Mouse (Mus musculus) midbrain, embryonic 10.5 days (tissue): ENCODE measurements around the gene Nnat. TPM values are rescaled to one million over a fixed set of nuclear protein-coding genes. Genes with fewer than 3 reads are reported as not detected.

Source experiments
- DNase-seq: peaks from one replicate; pipeline ENCODE4 v3.0.0-alpha.2; 2017; ENCODE audit warnings: low spot score
- H3K27ac ChIP-seq: fragments of 300-500 bp; sonication (generic); replicated peaks from 2 replicates; pipeline ENCODE4 v1.5.1; 2016; ENCODE audit warnings: mild to moderate bottlenecking
- H3K27me3 ChIP-seq: fragments of 300-500 bp; sonication (generic); 2 replicates; pipeline ENCODE4 v1.6.1; 2016; ENCODE audit warnings: low read depth, mild to moderate bottlenecking; ENCODE audit not compliant: poor library complexity, severe bottlenecking
- H3K36me3 ChIP-seq: fragments of 300-500 bp; sonication (generic); 2 replicates; pipeline ENCODE4 v1.6.1; 2016; ENCODE audit warnings: mild to moderate bottlenecking, moderate library complexity
- H3K4me1 ChIP-seq: fragments of 300-500 bp; sonication (generic); 2 replicates; pipeline ENCODE4 v1.6.1; 2016
- H3K4me3 ChIP-seq: fragments of 300-500 bp; sonication (generic); 2 replicates; pipeline ENCODE4 v1.5.1; 2016; ENCODE audit warnings: mild to moderate bottlenecking, moderate library complexity
- H3K9me3 ChIP-seq: fragments of 300-500 bp; sonication (generic); replicated peaks from 2 replicates; pipeline ENCODE4 v1.6.1; 2016; ENCODE audit warnings: mild to moderate bottlenecking
- WGBS: fragments of 180-500 bp; shearing (Covaris S2); methylation state at CpG from one replicate; pipeline ENCODE4 v1.1.7; 2016; 5-methylcytosine and 5-hydroxymethylcytosine counted together
- polyA plus RNA-seq: library from polyadenylated mRNA; unstranded; fragments of >200 nt; fragmentation: Nextera tagmentation; extraction: Ambion mirVana; gene quantifications from 2 replicates; pipeline ENCODE4 v1.2.1, GENCODE M21; 2016

Nnat gene
- polyA plus RNA-seq, 1 experiment from 2014 or later, result 1,354 TPM

DNA sequence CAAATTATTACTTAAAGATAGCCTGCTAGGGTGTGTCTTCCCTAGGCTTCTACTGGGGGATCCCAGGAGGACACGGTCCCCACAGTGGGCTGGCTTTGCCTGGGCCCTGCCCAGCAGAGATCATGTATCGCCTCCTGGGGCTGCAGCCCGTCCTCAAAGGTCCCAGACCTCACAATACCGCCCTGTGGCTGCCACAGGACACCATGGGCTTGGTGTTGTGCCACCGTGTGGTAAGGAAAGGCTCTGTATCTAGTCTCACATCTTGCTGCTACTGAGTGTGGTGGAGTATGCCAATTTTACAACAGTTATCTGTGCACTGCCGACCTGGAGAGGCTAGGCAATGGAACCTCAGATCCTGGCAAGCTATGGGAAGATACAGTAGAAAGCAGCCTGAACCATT, 1.4 kb upstream of the Nnat start:
- Histone ChIP-seq H3K4me3 (no peak overlapping the region), H3K9me3 (peaks cover 44% of the 10 kb centered on the region), H3K27me3 (peaks cover 42% of the 10 kb centered on the region), H3K4me1 (peaks cover 74% of the 10 kb centered on the region), H3K36me3 (peaks cover 74% of the 10 kb centered on the region), H3K27ac (peak overlapping the region; percentile 65)
- DNase-seq, result no peak
- 50% methylated on average over 6 of the region's 6 CpGs for WGBS

DNA sequence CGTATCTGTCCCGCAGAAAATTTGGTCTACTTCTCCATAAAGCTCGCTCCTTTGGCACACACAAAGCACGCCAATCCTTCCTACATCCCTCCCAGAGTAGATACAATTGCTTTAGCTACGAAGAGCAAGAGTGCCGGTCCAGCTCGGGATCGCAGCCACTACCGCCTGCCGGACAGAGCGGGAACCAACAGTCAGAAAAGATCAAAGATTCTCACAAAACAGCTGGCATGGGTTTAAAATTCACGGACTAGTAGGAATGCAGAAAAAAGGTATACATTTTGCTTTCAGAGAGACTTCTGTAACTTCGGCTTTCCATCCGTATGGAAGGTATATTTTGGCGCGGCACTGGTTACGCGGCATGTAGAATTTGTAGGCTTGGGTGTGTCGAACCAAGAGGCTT, 438 bp upstream of the Nnat start:
- H3K4me3 ChIP-seq, result peak overlapping the region; percentile 68
- peaks cover 81% of the 10 kb centered on the region for H3K36me3 ChIP-seq
- peaks cover 44% of the 10 kb centered on the region for H3K9me3 ChIP-seq
- H3K27me3 ChIP-seq, result peaks cover 33% of the 10 kb centered on the region
- DNase-seq, result peak; percentile 44
- H3K27ac ChIP-seq, result peak overlapping the region; percentile 90
- peaks cover 73% of the 10 kb centered on the region for H3K4me1 ChIP-seq
- 57% methylated on average over 19 of the region's 19 CpGs for WGBS

DNA sequence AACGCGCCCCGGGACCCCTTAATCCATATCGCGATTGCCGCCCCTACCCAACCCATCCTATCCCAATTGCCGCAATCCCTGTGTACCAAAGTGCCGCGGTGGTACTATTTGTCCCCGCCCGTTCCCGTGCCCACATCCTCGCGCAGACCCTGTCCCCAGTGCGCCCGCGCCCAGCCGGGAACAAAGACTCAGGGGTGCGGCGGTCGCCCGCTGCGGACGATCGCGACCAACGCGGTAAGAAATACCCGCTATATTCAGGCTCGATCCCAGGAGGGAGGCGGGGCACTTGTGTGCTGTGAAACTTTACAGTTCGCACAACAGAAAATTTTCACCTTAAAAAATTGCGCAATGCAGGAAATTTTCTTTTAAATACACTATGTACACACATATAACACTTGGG, 424 bp downstream of the Nnat start:
- peaks cover 81% of the 10 kb centered on the region for H3K36me3 ChIP-seq
- peaks cover 30% of the 10 kb centered on the region for H3K27me3 ChIP-seq
- no peak for DNase-seq
- peaks cover 44% of the 10 kb centered on the region for H3K9me3 ChIP-seq
- WGBS, result 56% methylated on average over 33 of the region's 33 CpGs
- peak overlapping the region; percentile 90 for H3K27ac ChIP-seq
- peak overlapping the region; percentile 68 for H3K4me3 ChIP-seq
- H3K4me1 ChIP-seq, result peaks cover 75% of the 10 kb centered on the region

DNA sequence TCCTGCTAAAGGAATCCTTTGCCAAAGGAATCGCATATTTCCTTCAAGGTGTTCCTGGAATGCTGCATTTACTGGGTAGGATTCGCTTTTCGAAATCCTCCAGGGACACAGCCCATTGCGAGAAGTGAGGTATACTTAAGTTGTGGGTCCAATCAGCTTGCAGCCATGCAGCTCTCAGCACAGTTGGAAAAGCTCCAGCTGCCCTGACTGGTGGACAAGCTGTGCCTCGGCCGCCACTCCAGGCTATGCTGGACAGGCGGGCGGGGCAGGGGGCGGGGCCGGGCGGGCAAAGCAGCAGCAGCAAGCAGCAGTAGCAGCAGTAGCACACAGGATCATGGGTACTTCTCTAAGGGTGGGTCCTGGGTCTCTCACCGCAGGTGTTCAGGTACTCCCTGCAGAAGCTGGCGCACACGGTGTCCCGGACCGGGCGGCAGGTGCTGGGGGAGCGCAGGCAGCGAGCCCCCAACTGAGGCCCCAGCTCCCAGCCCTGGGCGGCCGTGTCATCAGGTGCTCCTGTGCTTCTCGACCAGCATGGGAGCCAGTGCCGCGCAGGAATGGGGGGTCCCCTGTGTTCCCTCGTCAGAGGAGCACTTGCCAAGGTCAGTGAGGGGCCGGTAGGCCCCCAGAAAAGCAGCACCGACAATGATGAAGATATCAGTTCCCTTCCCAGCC, 1.4 kb downstream of the Nnat start:
- Histone ChIP-seq H3K27ac (peak overlapping the region; percentile 90), H3K27me3 (peaks cover 29% of the 10 kb centered on the region), H3K9me3 (peaks cover 44% of the 10 kb centered on the region), H3K36me3 (peaks cover 76% of the 10 kb centered on the region), H3K4me1 (peaks cover 73% of the 10 kb centered on the region), H3K4me3 (peak overlapping the region; percentile 68)
- peak; percentile 82 for DNase-seq
- WGBS, result 48% methylated on average over 27 of the region's 27 CpGs

DNA sequence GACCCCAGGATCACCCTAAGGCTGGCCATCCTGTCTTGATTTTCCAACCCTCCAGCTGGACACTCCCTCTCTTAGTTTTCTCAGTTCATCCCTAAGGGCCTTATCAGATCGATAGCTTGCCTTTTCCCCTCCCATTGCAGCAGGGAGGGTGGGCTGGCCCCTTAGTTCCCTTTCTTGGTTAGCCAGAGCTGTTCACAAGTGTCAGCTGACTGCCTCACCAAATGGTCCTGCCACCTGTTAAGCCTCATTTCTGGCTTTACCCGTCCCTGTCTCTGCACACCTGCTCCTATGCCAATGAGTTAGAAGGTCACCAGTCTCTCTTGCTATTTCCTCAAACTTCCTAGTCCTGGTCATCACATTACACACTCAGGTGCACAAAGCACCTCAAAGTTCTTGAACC, 3.2 kb downstream of the Nnat start:
- Histone ChIP-seq H3K9me3 (peaks cover 43% of the 10 kb centered on the region), H3K4me1 (peaks cover 71% of the 10 kb centered on the region), H3K27ac (no peak overlapping the region), H3K27me3 (peaks cover 11% of the 10 kb centered on the region), H3K36me3 (peaks cover 59% of the 10 kb centered on the region), H3K4me3 (peak overlapping the region; percentile 17; the same call in 1 of the 2 replicates)
- 67% methylated on average over 2 of the region's 2 CpGs for WGBS
- no peak for DNase-seq

DNA sequence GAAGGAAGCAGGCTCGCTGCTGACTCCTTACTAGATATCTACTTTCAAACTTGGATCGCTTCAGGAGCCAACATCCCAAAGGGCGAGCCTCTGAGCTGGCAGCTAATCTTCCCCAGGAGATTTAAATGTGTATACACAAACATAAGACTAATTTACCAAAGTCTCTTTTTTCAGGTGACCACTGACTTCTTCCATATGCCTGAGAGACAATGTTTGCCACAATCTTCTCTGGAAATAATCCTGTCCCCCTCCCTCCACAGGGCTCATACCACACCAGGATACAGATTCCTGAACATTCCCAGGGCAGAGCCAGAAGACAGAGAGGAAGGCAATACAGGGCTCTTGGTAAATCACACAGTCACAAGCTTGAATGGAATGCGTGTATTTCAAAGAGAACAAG, 4.8 kb downstream of the Nnat start:
- Histone ChIP-seq H3K27ac (peak overlapping the region; percentile 99; the same call in 1 of the 2 replicates), H3K9me3 (peaks cover 26% of the 10 kb centered on the region), H3K27me3 (no peaks in the 10 kb centered on the region), H3K4me1 (peaks cover 66% of the 10 kb centered on the region), H3K36me3 (peaks cover 43% of the 10 kb centered on the region), H3K4me3 (peak overlapping the region; percentile 81; the same call in 1 of the 2 replicates)
- 82% methylated on average over 4 of the region's 4 CpGs for WGBS
- DNase-seq, result no peak

DNA sequence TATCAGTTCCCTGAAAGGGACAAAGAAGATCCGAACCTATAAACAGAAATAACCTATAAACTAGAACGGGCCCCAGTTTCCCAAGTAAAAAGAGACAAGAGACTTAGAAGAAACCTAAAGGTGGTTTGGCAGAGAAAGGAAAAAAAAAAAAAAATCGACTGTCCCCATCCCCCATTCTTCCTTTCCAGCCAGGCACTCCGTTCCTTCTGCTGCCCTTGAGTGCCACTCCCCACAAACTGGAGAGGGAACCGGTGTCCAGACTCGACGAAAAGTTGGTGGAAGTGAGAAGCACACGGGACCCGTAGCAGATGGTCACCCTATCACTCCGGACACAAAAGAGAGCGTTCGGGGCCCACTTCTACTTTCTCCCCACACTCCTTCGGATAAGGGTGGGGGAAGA, 5.6 kb downstream of the Nnat start:
- Histone ChIP-seq H3K27ac (peak overlapping the region; percentile 99), H3K36me3 (peaks cover 35% of the 10 kb centered on the region), H3K9me3 (peaks cover 19% of the 10 kb centered on the region), H3K27me3 (no peaks in the 10 kb centered on the region), H3K4me3 (peak overlapping the region; percentile 81), H3K4me1 (peaks cover 64% of the 10 kb centered on the region)
- DNase-seq, result no peak
- 10% methylated on average over 13 of the region's 13 CpGs for WGBS

DNA sequence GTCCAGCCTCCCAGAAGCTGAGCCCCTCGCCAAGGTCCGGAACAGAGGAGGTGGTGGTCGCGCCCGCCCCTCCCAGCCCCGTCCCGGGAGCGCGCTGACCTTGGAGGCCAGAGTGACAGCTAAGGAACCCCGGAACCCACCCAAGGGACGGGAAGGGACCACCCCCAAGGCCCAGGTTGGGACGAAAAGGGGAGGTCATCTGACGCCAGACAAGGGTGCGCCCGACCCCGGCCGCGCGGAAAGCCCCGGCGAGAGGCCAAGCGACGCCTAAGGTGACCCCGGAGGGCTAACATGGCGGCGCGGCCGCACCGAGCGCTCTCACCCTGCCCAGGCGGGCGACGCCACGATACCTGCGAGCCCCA, 6.0 kb downstream of the Nnat start:
- Histone ChIP-seq H3K36me3 (peaks cover 33% of the 10 kb centered on the region), H3K4me1 (peaks cover 67% of the 10 kb centered on the region), H3K9me3 (peaks cover 16% of the 10 kb centered on the region), H3K27ac (peak overlapping the region; percentile 99), H3K27me3 (no peaks in the 10 kb centered on the region), H3K4me3 (peak overlapping the region; percentile 81)
- DNase-seq, result no peak
- WGBS, result under 1% methylated on average over 35 of the region's 35 CpGs

DNA sequence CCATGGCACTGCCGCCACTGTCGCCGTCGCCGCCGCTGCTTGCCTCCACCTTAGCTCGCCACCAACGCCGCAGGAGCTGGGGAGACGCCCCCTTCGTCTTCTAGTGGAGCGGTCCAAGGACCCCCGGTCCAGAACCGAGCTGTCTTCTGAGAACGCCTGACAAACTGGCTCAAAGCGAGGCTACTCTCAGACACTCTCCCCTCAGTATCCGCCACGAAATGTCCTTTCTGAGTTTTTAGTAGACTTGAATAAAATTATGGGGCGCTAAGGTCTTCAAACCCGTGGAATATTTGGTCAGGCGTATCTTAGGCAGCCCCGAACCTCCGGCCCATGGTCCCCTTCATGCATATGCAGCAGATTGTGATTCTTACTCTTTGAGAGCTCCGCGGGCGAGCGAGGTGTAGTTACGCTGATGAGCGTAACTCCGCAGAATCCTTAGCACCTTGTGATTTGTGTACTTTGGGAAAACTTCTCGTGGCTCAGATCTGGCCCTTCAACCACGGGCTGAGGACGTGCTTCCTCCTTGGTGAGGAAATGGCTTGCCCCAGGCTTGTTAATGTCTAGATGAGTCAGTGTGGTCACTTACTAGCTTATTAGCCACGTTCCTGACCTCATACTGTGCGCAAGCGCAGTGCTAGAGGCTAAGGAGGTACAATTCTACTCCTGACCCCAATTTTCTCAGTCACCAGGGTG, 6.5 kb downstream of the Nnat start:
- H3K9me3 ChIP-seq, result peaks cover 11% of the 10 kb centered on the region
- H3K36me3 ChIP-seq, result peaks cover 28% of the 10 kb centered on the region
- peak overlapping the region; percentile 99 for H3K27ac ChIP-seq
- DNase-seq, result peak; percentile 88
- under 1% methylated on average over 36 of the region's 36 CpGs for WGBS
- H3K4me1 ChIP-seq, result peaks cover 68% of the 10 kb centered on the region
- no peaks in the 10 kb centered on the region for H3K27me3 ChIP-seq
- peak overlapping the region; percentile 81 for H3K4me3 ChIP-seq

DNA sequence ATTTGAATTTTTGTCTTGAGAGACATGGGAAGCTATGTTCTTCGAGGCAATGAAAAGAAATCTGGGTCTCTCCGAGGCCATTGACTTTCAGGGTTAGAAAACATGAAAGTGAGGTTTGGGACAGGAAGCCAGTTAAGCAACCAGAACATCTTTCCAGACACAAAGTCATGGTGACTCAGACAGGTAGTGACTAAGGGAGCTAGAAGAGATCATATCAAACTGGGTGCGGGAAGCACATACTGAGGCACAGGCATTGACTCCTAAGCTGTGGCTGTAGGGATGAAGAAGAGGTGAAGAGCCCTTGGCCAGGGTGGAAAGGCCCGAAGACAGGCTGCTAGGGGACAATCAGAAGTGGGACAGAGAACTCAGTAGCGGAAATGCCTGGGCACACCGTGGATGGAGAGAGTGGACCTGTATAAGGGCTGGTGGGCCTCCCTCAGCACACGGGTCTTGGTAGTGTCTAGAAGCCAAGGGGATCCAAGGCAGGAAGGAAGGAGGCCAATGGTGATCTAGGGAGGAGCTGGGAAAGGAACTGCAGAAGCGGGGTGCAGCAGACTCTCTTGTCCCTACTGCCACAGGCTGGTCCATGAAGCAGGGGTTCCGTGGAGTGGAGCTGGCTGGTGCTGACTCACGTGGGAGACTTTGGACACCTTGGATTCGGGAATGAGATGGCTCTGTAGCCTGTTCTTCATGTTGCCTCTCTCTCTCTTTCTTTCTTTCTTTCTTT, 7.5 kb downstream of the Nnat start:
- Histone ChIP-seq H3K27ac (peak overlapping the region; percentile 99; the same call in 1 of the 2 replicates), H3K9me3 (peaks cover under 1% of the 10 kb centered on the region; the same call in 1 of the 2 replicates), H3K36me3 (peaks cover 18% of the 10 kb centered on the region), H3K27me3 (no peaks in the 10 kb centered on the region), H3K4me3 (peak overlapping the region; percentile 81), H3K4me1 (peaks cover 59% of the 10 kb centered on the region)
- no peak for DNase-seq
- WGBS, result 88% methylated on average over 11 of the region's 11 CpGs

DNA sequence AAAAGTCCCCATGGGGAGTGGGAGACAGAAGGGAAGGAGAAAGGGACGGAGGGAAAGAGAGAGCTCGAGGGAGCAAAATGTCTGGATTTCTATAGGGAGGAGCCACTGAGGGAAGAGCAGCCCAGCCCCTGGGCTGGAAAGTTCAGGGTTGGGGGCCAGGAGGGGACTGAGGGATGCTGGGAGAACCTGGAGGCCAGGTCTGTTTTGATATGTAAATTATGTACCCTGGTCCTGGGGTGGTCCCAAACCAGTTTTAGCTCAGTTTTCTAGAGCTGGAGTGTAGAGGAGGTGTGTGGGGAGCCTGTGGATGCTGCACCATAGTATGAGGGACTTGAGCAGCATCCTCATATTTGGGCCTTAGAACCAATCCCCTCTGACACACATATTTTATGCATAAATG, 9.0 kb downstream of the Nnat start:
- no peak for DNase-seq
- Histone ChIP-seq H3K36me3 (peaks cover 3% of the 10 kb centered on the region), H3K9me3 (no peaks in the 10 kb centered on the region), H3K4me1 (peaks cover 47% of the 10 kb centered on the region), H3K27ac (no peak overlapping the region), H3K4me3 (no peak overlapping the region), H3K27me3 (no peaks in the 10 kb centered on the region)
- 29% methylated on average over 2 of the region's 2 CpGs for WGBS

DNA sequence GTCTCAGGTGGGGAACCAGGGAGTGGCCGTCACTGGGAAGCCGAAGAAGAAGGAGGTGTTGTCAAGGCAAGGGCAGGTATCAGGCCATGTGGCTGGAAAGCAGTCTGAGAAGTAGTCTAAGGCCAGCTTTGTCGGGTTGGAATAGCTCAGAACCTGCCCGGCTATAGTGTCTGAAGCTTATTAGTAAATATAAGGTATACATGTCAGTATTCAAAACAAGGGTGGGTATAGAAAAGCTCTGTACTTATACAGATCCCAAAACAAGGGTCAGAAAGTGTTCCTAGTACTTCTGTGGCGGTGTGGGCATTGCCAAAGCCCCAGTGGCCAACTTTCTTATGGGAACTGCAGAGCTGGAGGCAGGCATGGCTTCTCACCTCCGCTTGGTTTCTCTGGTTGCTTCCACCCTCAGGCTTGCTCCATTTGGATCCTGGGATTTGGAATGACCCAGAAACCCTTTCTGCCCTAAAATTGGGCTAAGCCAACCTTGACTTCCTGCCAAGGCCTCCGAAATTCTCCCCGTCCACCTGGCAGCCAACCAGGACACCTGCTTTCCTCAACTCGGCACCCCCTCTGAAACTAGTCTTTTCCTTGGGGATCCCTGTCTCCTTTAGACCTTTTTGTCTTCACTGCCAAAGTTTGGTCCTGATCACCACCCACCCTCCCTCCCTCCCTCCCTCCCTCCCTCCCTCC, 10.1 kb downstream of the Nnat start:
- H3K27me3 ChIP-seq, result no peaks in the 10 kb centered on the region
- WGBS, result 75% methylated on average over 9 of the region's 9 CpGs
- no peak overlapping the region for H3K4me3 ChIP-seq
- no peaks in the 10 kb centered on the region for H3K9me3 ChIP-seq
- peak overlapping the region; percentile 7; the same call in 1 of the 2 replicates for H3K27ac ChIP-seq
- DNase-seq, result no peak
- H3K4me1 ChIP-seq, result peaks cover 37% of the 10 kb centered on the region
- no peaks in the 10 kb centered on the region for H3K36me3 ChIP-seq
